Mouse (Mus musculus): Measurements from ENCODE around the gene Grm8.

GRCm38 (mm10) chr6:27963887-27964286 is 171.1 kb downstream of the Grm8 start:
- TF ChIP-seq CTCF (IDR thresholded peaks at IDR 0.05; ENCODE audit: borderline replicate concordance, insufficient read depth, low read length) (no peak), POLR2A (IDR thresholded peaks at IDR 0.05; ENCODE audit: low read depth, low read length) (no peak)

Measured in embryonic fibroblast, embryonic 13.5 days (primary cell).